Mouse (Mus musculus) forebrain, postnatal 0 days (tissue): ENCODE measurements around the gene Sgpl1. TPM values are rescaled to one million over a fixed set of nuclear protein-coding genes. Genes with fewer than 3 reads are reported as not detected.

Experiments
- ATAC-seq: fragments of 200-750 bp; cut with Nextera tagmentation; 2 replicates; pipeline ENCODE4 v1.8.0; 2017; ENCODE audit warnings: mild to moderate bottlenecking, moderate library complexity
- DNase-seq: peaks from one replicate; pipeline ENCODE4 v3.0.0-alpha.2; 2015
- H3K27ac ChIP-seq: fragments of 300-500 bp; sonication (generic); 2 replicates; pipeline ENCODE4 v1.5.1; 2014; ENCODE audit warnings: low read depth, mild to moderate bottlenecking, antibody characterized with exemption, low read length, moderate library complexity, mixed read lengths
- H3K27me3 ChIP-seq: fragments of 300-500 bp; sonication (generic); 2 replicates; pipeline ENCODE4 v1.6.1; 2014; ENCODE audit warnings: mild to moderate bottlenecking, low read length, mixed read lengths; ENCODE audit not compliant: insufficient read depth
- H3K36me3 ChIP-seq: fragments of 300-500 bp; sonication (generic); 2 replicates; pipeline ENCODE4 v1.6.1; 2014; ENCODE audit warnings: mild to moderate bottlenecking, moderate library complexity; ENCODE audit not compliant: insufficient read depth
- H3K4me1 ChIP-seq: fragments of 300-500 bp; sonication (generic); 2 replicates; pipeline ENCODE4 v1.6.1; 2014; ENCODE audit warnings: antibody characterized with exemption; ENCODE audit not compliant: insufficient read depth
- H3K4me2 ChIP-seq: fragments of 300-500 bp; sonication (generic); 2 replicates; pipeline ENCODE4 v1.6.1; 2014; ENCODE audit warnings: low read depth, mild to moderate bottlenecking, moderate library complexity
- H3K4me3 ChIP-seq: fragments of 300-500 bp; sonication (generic); 2 replicates; pipeline ENCODE4 v1.5.1; 2014; ENCODE audit warnings: low read depth, low read length, mixed read lengths
- H3K9ac ChIP-seq: fragments of 300-500 bp; sonication (generic); 2 replicates; pipeline ENCODE4 v1.6.1; 2014; ENCODE audit warnings: mild to moderate bottlenecking
- H3K9me3 ChIP-seq: fragments of 300-500 bp; sonication (generic); 2 replicates; pipeline ENCODE4 v1.6.1; 2016; ENCODE audit warnings: low read length
- CTCF ChIP-seq: sonication (generic); IDR thresholded peaks from 2 replicates; pipeline ENCODE4 v1.5.1; 2016; ENCODE audit warnings: antibody characterized with exemption, control low read depth, low read depth
- WGBS: fragments of 180-500 bp; shearing (Covaris S2); extraction: QIAGEN DNeasy Blood & Tissue Kit; methylation state at CpG from one replicate; pipeline ENCODE4 v1.1.7; 2014; 5-methylcytosine and 5-hydroxymethylcytosine counted together
- polyA plus RNA-seq: library from polyadenylated mRNA; unstranded; fragments of >200 nt; fragmentation: Nextera tagmentation; extraction: Ambion mirVana; gene quantifications from 2 replicates; pipeline ENCODE4 v1.2.1, GENCODE M21; 2015
- total RNA-seq: library from RNA; depleted of rRNA; stranded (reverse); fragments of >200 nt; gene quantifications from 2 replicates; pipeline ENCODE4 v1.2.3, GENCODE M21; 2014

The Sgpl1 gene
- total and polyA plus RNA-seq, 2 experiments from 2014 or later: 31.9 to 50.6 TPM

DNA sequence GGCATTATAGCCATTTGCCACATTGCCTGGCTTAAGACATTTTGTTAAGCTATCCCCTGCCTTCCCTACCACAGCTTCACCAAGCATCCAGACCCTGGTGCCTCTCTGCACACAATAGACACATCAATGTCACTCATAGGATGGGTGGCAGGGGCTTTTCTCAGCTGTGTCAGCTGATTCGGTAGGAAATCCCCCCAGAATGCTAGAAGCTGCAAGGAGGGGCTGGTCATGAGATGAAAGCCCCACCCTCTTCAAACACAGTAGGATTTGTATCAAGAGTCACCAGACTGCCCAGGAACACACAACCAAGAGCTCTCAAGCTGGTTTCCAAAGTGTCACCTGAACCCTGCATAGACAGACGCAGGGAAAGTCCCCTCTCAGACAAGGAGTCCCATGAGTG, 20.9 kb upstream of the Sgpl1 start:
- Histone ChIP-seq H3K4me3 (no peak overlapping the region), H3K9me3 (no peaks in the 10 kb centered on the region), H3K9ac (no peak overlapping the region), H3K27ac (no peak overlapping the region), H3K36me3 (no peaks in the 10 kb centered on the region), H3K4me2 (no peak overlapping the region), H3K27me3 (no peaks in the 10 kb centered on the region), H3K4me1 (no peaks in the 10 kb centered on the region)
- TF ChIP-seq CTCF: no peak
- 45% methylated on average over 2 of the region's 2 CpGs for WGBS
- DNase-seq (no peak), ATAC-seq (no peak)

DNA sequence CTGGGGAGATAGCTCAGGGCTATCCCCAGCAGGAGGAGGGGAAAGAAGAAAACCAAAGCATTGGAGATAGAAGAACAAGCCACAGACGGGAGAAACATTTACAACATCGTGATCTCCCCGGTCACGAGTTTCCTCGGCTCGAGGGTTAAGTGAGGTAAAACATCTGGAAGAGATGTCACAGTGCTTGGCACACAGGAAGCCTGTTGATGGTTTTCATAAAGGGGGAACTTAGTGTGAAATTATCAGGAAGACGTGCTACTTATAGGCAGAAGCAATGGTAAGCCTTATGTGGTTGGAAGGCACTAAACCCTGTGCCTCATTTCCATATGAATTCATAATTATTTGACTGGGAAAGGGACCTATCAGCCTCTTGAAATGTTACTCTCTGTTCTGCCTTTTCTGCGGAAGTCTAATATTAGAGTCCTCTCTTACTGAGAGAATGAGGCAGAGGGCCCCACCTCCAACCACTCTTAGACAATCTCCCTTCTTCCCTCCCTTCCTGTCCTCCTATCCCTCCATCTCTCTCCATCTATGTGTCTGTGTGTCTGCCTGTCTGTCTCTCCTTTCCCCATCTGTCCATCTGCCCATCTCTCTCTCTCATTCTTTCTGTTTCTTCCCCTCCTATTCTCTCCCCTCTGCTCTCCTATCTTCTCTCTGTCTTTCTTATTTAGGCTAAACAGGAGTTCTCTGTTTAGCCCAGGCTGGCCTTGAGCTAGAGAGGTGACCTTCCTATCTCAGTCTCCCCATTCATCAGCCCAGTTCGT, 20.0 kb upstream of the Sgpl1 start:
- peak; percentile 42; the same call in 1 of the 2 replicates for ATAC-seq
- Histone ChIP-seq H3K27ac (no peak overlapping the region), H3K27me3 (no peaks in the 10 kb centered on the region), H3K36me3 (no peaks in the 10 kb centered on the region), H3K4me2 (no peak overlapping the region), H3K9me3 (no peaks in the 10 kb centered on the region), H3K9ac (no peak overlapping the region), H3K4me3 (no peak overlapping the region), H3K4me1 (no peaks in the 10 kb centered on the region)
- WGBS: 70% methylated on average over 9 of the region's 9 CpGs
- DNase-seq: no peak
- TF ChIP-seq CTCF: no peak

DNA sequence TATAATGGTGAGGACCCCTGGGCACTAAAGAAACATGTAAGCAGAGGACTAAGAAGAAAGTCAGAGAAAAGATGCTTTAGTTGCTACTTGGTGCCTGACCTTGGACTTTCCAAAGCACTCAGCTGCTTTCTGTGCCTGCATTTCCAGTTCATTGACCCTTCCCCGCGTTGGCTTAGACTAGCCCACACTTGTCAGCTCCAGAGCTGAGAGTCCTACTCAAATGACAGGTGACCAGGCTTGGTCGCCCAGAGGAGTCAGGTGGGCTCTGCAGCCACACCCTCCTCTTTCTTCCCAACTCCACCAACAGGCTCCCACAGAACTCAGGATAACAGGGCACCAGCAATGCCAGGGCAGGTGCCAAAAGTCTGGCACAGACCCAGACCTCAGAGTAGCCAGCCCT, 14.9 kb upstream of the Sgpl1 start:
- 86% methylated on average over 3 of the region's 3 CpGs for WGBS

DNA sequence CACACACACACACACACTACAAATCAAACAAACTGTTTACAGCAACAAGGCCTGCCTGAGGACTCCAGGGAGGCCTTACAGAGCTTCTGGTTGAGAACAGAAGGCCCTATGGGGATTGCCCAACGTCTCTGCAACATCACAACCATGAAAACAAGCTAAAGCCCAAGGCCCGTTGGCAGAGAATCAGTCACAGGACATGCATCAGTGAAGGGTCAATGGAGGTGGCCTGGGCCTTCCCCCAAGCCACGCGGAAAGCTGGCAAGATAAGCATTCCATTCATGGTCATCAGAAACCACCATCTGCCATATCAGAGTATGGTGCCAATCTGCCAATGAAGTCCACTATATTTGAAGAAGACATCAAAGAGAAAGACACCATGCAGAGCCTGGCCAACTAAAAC, 13.2 kb upstream of the Sgpl1 start:
- no peak for TF ChIP-seq CTCF
- Histone ChIP-seq H3K9me3 (no peaks in the 10 kb centered on the region), H3K4me1 (no peaks in the 10 kb centered on the region), H3K36me3 (no peaks in the 10 kb centered on the region), H3K4me2 (no peak overlapping the region), H3K27me3 (no peaks in the 10 kb centered on the region), H3K9ac (no peak overlapping the region), H3K27ac (no peak overlapping the region), H3K4me3 (no peak overlapping the region)
- no peak for DNase-seq
- no peak for ATAC-seq
- WGBS: 86% methylated on average over 4 of the region's 4 CpGs

More for the DNA sequence above, 14.9 kb upstream of the Sgpl1 start:
- no peak overlapping the region for H3K4me2 ChIP-seq
- H3K36me3 ChIP-seq: no peaks in the 10 kb centered on the region
- no peak for TF ChIP-seq CTCF
- no peak for ATAC-seq
- no peaks in the 10 kb centered on the region for H3K4me1 ChIP-seq
- H3K27me3 ChIP-seq: no peaks in the 10 kb centered on the region
- DNase-seq: no peak
- H3K9me3 ChIP-seq: no peaks in the 10 kb centered on the region
- H3K9ac ChIP-seq: no peak overlapping the region
- no peak overlapping the region for H3K27ac ChIP-seq
- H3K4me3 ChIP-seq: no peak overlapping the region

DNA sequence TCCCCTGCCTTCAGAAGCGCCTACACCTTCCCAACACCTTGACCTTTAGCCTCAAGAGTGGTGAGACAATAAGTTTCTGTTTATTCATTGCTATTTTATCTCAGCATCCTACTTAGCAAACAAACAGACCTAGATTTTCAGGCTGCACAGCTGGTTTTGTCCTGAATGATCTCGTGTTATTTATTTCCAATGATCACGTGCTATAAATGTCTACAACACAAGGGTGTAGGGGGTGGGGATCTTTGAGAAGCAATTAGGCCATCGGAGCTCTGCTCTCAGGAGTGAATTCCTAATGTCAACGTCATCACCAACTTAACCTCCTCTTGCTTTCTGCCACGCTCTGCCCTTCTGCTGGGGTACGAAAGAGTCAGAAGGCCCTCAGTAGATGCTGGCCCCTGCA, 12.6 kb upstream of the Sgpl1 start:
- H3K36me3 ChIP-seq: no peaks in the 10 kb centered on the region
- H3K27me3 ChIP-seq: no peaks in the 10 kb centered on the region
- no peak for TF ChIP-seq CTCF
- H3K4me3 ChIP-seq: no peak overlapping the region
- H3K27ac ChIP-seq: no peak overlapping the region
- DNase-seq (no peak), ATAC-seq (no peak)
- no peaks in the 10 kb centered on the region for H3K4me1 ChIP-seq
- no peak overlapping the region for H3K4me2 ChIP-seq
- no peaks in the 10 kb centered on the region for H3K9me3 ChIP-seq
- H3K9ac ChIP-seq: no peak overlapping the region
- WGBS: 88% methylated on average over 7 of the region's 7 CpGs

DNA sequence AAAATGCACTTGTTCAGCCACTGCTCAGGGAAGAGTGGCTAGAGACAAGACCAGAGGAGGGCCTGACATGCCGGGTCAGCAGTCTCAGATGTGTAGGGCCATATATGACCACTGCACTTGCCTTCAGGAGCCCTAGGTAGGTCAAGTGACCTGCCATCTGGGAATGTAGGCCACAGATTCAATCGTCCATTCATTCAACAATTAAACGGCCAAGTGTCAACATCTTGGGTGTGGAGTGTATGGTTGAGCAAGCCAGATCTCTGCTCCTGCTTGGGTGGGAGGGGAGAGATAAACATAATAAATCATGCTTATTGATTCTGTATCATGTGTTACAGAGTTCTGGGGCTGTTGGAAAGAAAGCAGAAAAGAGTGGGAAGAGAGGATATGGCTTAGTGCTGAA, 11.1 kb upstream of the Sgpl1 start:
- Histone ChIP-seq H3K9ac (no peak overlapping the region), H3K4me1 (no peaks in the 10 kb centered on the region), H3K4me3 (no peak overlapping the region), H3K4me2 (no peak overlapping the region), H3K27ac (no peak overlapping the region), H3K9me3 (no peaks in the 10 kb centered on the region), H3K36me3 (no peaks in the 10 kb centered on the region), H3K27me3 (no peaks in the 10 kb centered on the region)
- no peak for TF ChIP-seq CTCF
- ATAC-seq: no peak
- 83% methylated on average over 3 of the region's 3 CpGs for WGBS
- DNase-seq: no peak

DNA sequence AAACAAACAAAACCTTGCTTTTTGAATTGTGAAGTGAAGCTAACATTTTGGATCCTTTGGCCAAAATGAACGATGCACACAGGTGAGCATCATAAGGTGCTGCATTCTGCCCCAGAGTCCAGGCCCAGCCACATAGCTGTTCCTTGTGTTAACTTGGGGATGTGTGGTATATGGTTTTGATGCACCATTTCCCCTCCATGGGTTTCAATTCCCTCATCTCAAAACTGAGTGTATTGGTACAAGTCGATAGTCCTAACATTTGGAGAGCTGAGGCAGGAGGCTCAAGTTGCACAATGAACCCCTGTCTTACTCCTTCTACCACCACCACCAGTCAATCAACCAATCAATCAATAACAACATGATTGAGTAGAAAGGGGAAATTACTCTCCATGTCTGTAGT, 8.9 kb upstream of the Sgpl1 start:
- Histone ChIP-seq H3K36me3 (no peaks in the 10 kb centered on the region), H3K4me1 (no peaks in the 10 kb centered on the region), H3K27ac (no peak overlapping the region), H3K27me3 (no peaks in the 10 kb centered on the region), H3K4me3 (no peak overlapping the region), H3K9me3 (no peaks in the 10 kb centered on the region), H3K4me2 (no peak overlapping the region), H3K9ac (no peak overlapping the region)
- no peak for TF ChIP-seq CTCF
- no peak for ATAC-seq
- DNase-seq: no peak
- WGBS: 92% methylated on average over 2 of the region's 2 CpGs
